Mouse (Mus musculus) inflammation-experienced regulatory T-cells, adult 6 months (primary cell): ENCODE measurements around the gene Slc25a45. TPM values are rescaled to one million over a fixed set of nuclear protein-coding genes. Genes with fewer than 3 reads are reported as not detected.
A peak's percentile ranks its signal among the peaks of the same experiment; 100 is the strongest.

Experiments used
- ATAC-seq: one replicate; pipeline ENCODE4 v1.8.0; 2017
- polyA plus RNA-seq, 3 experiments: library from polyadenylated mRNA; unstranded; fragments of 100-300 nt; shearing (Covaris generic); gene quantifications; one replicate each; pipeline ENCODE4 v1.2.1; 2017

The Slc25a45 gene
- polyA plus RNA-seq, 3 experiments from 2014 or later = 48.8 to 54.8 (median 54.1) TPM

DNA sequence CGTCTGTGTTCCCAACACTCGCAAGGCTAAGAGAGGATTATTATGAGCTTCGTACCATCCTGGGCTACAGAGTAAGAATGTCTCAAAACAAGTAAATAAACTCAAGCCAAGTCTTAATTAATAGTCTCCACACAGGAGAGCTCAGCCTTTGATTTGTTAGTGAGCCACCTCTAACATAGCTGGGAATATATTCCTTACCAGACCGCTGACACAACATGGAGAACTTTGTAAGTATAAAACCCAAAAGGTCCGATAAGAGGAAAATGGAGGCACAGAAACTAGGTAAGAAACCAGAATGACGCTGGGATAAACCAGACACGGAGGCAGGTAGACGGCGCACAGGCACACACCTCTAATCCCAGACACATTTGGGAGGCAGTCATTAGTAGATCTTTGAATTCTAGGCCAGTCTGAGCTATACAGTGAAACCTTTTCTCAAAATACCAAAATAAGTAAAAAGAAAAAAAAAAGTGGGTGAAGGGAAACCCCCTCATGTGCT is 36.7 kb upstream of the Slc25a45 start:
- ATAC-seq = no peak

DNA sequence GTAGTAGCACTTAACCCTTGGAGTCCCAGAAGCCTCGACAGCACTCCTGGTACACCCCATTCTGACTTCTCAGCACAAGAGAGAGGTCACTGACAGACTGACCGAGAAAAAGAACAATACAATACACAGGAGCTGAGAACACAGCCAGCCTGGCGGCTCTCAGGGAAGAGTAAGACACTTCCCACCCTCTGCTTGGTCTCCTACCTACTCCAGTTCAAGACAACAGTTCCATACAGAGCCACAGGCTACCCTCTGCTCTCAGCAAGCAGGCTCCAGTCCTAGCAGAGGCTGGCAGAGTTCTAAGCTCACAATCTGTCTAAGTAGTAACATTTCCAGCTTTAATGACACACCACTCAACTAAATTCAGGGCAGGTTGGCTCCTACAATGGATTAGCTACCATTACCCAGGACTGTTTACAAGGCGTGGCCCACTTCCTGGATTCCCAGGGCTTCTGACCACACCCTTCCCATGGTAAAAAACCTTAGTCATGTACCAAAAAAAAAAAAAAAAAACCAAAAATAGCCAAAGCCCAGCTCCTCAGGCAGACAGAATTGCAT is 36.1 kb upstream of the Slc25a45 start:
- no peak for ATAC-seq

GRCm38 (mm10) chr19:5841999-5842784 is 35.4 kb upstream of the Slc25a45 start:
- no peak for ATAC-seq

DNA sequence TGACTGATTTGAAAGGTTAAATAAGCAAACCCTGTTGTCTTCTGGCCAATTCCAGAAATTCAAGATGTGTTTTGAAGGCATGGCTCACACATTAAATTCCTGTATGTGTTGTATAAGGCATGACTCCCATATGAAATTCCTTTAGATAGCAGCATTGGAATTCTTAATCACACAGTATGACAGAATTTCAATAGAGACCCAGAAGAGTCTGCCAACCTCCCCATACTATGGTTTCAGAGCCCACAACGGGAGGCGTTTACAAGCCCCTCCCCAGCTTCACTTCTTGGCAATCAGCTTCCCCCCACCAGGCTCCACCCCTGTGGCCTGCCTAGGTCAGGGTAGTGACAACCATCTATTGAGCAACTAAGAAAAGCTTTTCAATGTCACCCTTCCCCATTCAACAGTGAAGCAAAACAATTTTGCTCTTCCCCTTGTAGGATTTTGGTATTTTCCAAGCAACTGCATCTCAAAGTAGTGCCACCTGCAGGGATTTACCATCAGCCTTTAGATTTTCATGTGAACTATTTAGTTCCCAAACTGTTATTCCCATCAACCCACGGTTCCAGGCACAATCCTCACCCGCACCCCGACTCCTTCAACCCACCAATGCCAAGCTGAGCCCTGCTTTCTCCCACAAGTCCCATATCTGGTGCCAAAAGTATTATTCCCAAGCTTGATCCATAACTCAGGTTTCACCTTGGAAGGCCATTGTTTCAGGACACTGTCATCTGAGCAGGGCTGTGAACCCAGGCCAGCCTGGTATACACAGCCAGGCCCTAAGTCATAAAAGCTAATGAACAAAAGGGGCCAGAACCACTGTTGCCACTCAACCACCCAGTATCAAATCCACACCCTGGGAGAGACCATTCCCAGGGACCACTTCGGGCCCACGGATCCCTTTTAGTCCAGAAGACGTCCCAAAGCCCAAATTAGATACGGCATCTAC is 34.5 kb upstream of the Slc25a45 start:
- ATAC-seq = no peak

- no peak for ATAC-seq
These were observed 33.6 kb upstream of the Slc25a45 start for GRCm38 (mm10) chr19:5843781-5844691.

DNA sequence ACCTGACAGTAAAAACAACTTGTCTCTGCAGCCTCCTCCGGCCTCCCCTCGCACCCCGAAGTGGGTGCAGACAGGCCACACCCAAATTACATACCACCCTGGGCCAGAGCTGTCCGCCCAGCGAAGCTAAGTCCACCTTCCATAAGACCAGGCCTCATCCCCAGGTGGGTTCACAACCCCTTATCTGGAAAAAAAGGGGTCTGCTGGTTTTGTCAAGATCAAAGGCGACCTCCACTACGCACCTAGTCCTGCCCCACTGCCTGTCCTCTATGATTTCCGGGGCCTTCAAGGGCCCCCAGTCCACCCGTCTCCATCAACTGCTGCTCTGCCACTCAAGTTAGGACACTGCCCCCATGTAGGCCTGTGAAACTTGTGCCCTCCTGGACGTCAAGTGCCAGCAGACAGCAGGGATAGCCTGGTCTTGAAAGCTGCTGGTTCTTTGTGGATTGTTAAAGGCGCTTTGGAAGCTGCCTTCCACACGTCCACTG is 32.7 kb upstream of the Slc25a45 start:
- peak; percentile 14 for ATAC-seq

GRCm38 (mm10) chr19:5845319-5846135 is 32.1 kb upstream of the Slc25a45 start:
- ATAC-seq = peak; percentile 47

DNA sequence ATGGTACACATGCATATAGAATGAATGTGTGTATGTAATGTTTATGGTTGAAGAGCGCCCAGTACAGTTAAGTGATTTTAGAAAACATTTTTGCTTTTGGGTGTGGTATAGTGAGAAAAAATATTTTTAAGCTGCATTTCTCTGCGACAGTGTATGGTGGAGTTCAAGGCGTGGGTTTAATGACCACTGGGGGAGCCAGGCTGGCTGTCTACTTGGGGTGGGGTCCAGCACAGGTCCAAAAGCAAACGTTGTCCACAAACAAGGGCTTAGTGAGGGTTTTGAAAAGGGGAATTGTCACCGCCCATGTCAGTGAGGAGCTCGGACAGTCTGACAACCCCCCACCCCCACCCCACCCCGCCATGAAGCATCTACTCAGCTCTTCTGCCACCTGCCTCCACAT is 31.5 kb upstream of the Slc25a45 start:
- ATAC-seq = no peak

GRCm38 (mm10) chr19:5846557-5847305 is 30.9 kb upstream of the Slc25a45 start:
- peak; percentile 3 for ATAC-seq

DNA sequence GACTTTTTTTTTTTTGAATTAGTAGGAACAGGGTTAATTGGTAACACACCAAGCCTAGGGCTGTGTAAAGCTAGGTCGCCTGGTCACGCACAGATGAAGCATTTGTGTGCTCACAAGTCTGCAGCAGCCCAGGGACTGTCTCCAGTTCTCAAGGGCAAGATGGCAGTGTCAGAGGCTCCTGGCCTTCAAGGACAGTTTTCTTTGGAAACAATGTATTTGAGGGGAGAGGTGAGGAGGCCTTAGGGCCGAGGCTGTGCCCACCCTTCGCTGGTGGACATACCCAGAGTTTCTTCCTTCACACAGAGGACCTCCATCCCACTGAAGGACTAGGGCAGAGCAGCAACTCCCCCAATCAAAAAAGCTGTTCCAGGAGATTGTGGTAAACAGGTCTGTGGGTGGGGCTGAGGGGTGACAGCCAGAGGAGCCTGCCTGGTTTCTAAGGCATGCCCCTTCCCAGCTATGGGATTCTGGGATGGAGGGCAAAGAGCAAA is 30.3 kb upstream of the Slc25a45 start:
- no peak for ATAC-seq

DNA sequence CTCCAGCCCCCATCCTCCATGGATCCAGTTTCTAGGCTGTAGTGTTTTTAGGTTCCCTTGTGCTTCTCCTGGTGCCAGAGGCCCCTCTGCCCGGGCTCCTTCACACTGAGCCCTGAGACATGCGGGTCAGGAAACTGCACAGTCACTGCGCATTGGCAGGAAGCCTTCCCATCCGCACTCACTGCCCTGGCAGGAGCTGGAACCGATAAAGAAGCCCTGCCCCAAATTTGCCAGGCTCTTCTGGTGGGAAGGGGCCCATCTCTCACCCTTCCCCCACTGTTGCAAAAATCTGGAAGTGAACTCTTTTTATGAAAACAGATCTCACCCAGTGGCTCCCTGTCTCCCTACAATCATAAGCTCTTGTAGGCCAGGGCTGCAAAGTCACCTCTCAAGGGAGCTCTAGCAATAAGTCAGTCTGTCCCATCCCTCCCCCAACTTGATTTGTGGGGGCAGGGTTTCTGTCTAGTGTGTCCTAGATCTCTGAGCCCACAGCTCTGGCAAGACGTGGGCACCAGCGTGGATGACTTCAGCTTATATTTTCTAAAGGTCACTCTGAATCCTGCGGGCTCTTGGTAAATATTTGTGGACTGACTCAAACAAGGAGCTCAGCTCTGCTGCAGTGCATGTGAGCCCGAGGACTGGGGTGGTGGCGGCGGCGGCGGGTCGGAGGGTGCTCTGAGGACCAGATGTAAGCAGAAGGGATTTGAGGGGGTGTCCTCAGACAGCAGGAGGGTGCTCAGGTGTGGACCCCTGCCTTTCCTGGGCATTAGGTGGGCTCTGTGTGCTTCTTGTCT is 29.4 kb upstream of the Slc25a45 start:
- no peak for ATAC-seq

GRCm38 (mm10) chr19:5848826-5849672 is 28.6 kb upstream of the Slc25a45 start:
- ATAC-seq = no peak

- ATAC-seq = peak; percentile 35
These were observed 27.6 kb upstream of the Slc25a45 start for GRCm38 (mm10) chr19:5849843-5850527.

- no peak for ATAC-seq
These were observed 26.7 kb upstream of the Slc25a45 start for GRCm38 (mm10) chr19:5850860-5851259.

GRCm38 (mm10) chr19:5851481-5851971 is 26.1 kb upstream of the Slc25a45 start:
- ATAC-seq = no peak

DNA sequence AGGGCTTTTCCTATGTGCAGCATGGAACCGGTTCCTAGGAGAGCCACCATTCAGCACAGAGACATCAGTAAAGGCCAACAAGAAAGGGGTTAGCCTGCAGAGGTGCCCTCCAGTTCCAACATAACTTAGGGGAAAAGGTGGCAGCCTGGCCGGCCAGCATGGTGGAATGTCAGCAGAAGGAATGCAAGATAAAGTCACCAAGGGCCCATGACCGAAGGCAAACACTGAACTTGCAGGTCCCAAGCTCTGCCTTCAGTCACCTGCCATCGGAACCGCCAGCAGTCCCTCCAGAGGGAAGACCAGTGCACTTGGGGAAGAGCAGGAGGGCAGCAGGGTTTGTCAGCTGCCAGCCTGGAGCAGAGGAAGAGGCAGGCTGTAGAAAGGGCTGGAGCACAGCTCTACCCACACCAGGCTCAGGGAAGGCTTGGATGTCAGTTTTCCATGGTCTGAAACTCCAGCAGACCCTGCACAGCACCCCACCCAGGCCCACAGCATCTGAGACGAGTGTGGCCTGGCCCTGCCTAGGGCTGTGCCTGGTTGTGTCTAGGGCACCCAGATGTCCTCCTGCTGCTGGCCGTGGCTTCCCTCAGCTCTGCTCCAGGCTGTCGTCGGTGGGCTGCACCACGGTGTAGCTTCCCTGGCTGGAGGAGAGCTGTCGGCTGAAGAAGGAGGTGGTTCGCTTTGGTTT is 25.4 kb upstream of the Slc25a45 start:
- ATAC-seq = no peak

DNA sequence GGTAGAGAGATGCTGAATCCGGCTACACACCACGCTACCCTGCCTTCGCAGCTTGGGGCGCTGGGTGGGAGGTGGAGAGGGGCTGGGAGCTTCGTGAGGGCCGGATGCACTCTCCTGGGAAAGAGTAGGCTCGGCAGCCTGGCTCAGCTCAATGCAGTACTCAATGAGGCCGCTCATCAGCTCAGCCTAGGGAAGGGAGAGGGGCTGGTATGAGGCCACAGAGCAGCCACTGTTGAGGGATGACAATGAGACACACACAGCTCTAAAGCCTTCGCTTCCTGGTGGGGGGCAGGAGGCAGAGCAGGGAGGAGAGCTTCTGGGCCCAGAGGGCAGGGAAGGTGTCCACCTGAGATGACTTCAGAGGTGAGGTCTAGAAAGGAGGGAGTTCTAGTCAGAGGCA is 21.0 kb upstream of the Slc25a45 start:
- no peak for ATAC-seq
